Mouse (Mus musculus): ENCODE data around the gene Slc8a2. TPM values are rescaled to one million over a fixed set of nuclear protein-coding genes. Genes with fewer than 3 reads are reported as not detected.

Slc8a2 gene
- polyA plus RNA-seq, 1 experiment from 2014 or later = 0.07 TPM

GRCm38 (mm10) chr7:16192315-16192714 is 62.7 kb downstream of the Slc8a2 start:
- ATAC-seq (replicated peaks; ENCODE audit: low FRiP score) (no peak; the same call in 1 of the 2 replicates), DNase-seq (ENCODE audit: low spot score) (peak; percentile 56)
- Histone ChIP-seq H3K36me3 (ENCODE audit: control insufficient read depth, insufficient read depth, low read length) (peaks cover 2% of the 10 kb centered on the region; the same call in 1 of the 2 replicates), H3K27ac (ENCODE audit: low read depth, low read length) (no peak overlapping the region), H3K4me2 (no peak overlapping the region), H3K4me3 (ENCODE audit: low read depth, low read length) (no peak overlapping the region), H3K27me3 (replicated peaks; ENCODE audit: control insufficient read depth, insufficient read depth, low read length) (0 out of 2 replicates have a peak, but pooled peaks cover 2% of the 10 kb centered on the region), H3K9me3 (ENCODE audit: control insufficient read depth, low read length) (no peaks in the 10 kb centered on the region), H3K9ac (ENCODE audit: low read depth, low read length) (no peak overlapping the region), H3K4me1 (replicated peaks; ENCODE audit: control insufficient read depth, insufficient read depth, low read length) (no peaks in the 10 kb centered on the region)
- WGBS = 18% methylated on average over 5 of the region's 5 CpGs

DNA sequence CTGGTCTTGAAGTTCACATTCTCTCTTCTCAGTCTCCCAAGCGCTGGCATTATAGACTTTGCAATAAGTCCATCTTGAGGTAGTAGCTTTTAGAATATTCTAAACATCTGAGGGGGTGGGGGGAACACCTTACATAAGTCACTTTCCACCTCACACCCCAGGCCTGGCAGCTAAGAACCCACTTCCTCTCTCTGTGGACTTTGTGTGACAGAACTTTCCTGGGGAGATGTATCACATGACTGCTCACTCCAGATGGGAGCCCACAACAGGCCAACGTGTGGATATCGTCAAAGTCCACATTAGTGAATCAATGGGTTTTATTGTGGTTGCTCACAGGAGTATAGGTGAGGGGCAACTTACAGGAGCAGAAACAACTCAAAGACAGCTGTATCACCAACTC is 64.1 kb downstream of the Slc8a2 start:
- H3K27ac ChIP-seq (ENCODE audit: low read depth, low read length) = no peak overlapping the region

GRCm38 (mm10) chr7:16196616-16197015 is 67.0 kb downstream of the Slc8a2 start:
- Histone ChIP-seq H3K4me1 (replicated peaks; ENCODE audit: control insufficient read depth, insufficient read depth, low read length) (no peaks in the 10 kb centered on the region), H3K4me3 (ENCODE audit: low read depth, low read length) (no peak overlapping the region), H3K36me3 (ENCODE audit: control insufficient read depth, insufficient read depth, low read length) (peaks cover 20% of the 10 kb centered on the region), H3K9me3 (ENCODE audit: control insufficient read depth, low read length) (no peaks in the 10 kb centered on the region), H3K27me3 (replicated peaks; ENCODE audit: control insufficient read depth, insufficient read depth, low read length) (no peaks in the 10 kb centered on the region), H3K27ac (ENCODE audit: low read depth, low read length) (no peak overlapping the region), H3K4me2 (no peak overlapping the region), H3K9ac (ENCODE audit: low read depth, low read length) (no peak overlapping the region)
- 75% methylated on average over 6 of the region's 6 CpGs for WGBS
- DNase-seq (ENCODE audit: low spot score) (no peak), ATAC-seq (replicated peaks; ENCODE audit: low FRiP score) (no peak)

More for the DNA sequence above, 64.1 kb downstream of the Slc8a2 start:
- Histone ChIP-seq H3K27me3 (replicated peaks; ENCODE audit: control insufficient read depth, insufficient read depth, low read length) (0 out of 2 replicates have a peak, but pooled peaks cover 2% of the 10 kb centered on the region), H3K4me1 (replicated peaks; ENCODE audit: control insufficient read depth, insufficient read depth, low read length) (no peaks in the 10 kb centered on the region), H3K4me3 (ENCODE audit: low read depth, low read length) (no peak overlapping the region), H3K4me2 (no peak overlapping the region), H3K9me3 (ENCODE audit: control insufficient read depth, low read length) (no peaks in the 10 kb centered on the region), H3K36me3 (ENCODE audit: control insufficient read depth, insufficient read depth, low read length) (peaks cover 11% of the 10 kb centered on the region), H3K9ac (ENCODE audit: low read depth, low read length) (no peak overlapping the region)
- DNase-seq (ENCODE audit: low spot score) = no peak
- no peak for ATAC-seq (replicated peaks; ENCODE audit: low FRiP score)
- WGBS = 46% methylated on average over 3 of the region's 3 CpGs

DNA sequence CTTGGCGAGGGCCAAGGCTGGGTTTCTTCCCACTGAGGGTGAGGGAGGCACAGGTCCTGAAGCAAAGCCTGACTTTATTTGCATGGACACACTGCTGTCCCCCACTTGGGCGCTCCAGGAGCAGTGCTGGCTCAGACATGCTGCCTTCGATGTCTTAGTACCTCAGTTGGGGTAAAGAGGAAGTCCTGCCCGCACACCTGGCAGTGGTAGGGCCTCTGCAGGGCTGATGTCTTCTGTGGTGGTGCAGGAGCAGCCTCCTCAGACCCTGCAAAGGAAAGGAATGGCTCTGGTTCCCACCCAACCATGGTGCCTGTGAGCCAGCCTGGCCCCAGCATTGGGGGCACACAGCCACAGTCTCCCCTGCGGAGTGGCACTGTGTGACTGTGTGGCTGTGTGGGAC is 67.5 kb downstream of the Slc8a2 start:
- H3K4me1 ChIP-seq (replicated peaks; ENCODE audit: control insufficient read depth, insufficient read depth, low read length) = no peaks in the 10 kb centered on the region
- peaks cover 24% of the 10 kb centered on the region for H3K36me3 ChIP-seq (ENCODE audit: control insufficient read depth, insufficient read depth, low read length)
- no peak overlapping the region for H3K4me2 ChIP-seq
- no peak overlapping the region for H3K4me3 ChIP-seq (ENCODE audit: low read depth, low read length)
- 67% methylated on average over 5 of the region's 5 CpGs for WGBS
- DNase-seq (ENCODE audit: low spot score) (no peak), ATAC-seq (replicated peaks; ENCODE audit: low FRiP score) (no peak)
- no peak overlapping the region for H3K27ac ChIP-seq (ENCODE audit: low read depth, low read length)
- no peaks in the 10 kb centered on the region for H3K27me3 ChIP-seq (replicated peaks; ENCODE audit: control insufficient read depth, insufficient read depth, low read length)
- H3K9ac ChIP-seq (ENCODE audit: low read depth, low read length) = 0 out of 2 replicates have a peak overlapping the region, but pooled peaks have one; percentile 6
- H3K9me3 ChIP-seq (ENCODE audit: control insufficient read depth, low read length) = no peaks in the 10 kb centered on the region

DNA sequence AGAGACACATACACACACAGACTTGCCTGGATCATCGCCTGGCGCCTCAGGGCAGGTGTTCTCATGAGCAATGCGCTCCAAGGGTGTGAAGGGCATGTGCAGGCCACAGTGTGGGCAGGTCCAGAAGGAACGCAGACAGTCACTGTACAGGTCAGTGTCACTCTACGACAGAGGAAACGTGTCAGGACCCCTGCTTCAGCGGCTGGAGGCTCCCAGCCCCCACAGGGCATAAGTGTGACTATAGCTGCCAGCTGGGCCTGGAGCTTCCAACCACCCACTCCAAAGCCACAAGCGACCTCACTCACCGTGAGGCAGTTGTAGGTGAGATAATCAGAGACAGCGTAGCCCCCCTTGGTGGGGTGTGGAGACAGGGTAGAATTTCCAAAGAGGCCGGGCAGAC is 68.9 kb downstream of the Slc8a2 start:
- Histone ChIP-seq H3K36me3 (ENCODE audit: control insufficient read depth, insufficient read depth, low read length) (peaks cover 30% of the 10 kb centered on the region), H3K27me3 (replicated peaks; ENCODE audit: control insufficient read depth, insufficient read depth, low read length) (no peaks in the 10 kb centered on the region), H3K9me3 (ENCODE audit: control insufficient read depth, low read length) (no peaks in the 10 kb centered on the region), H3K4me1 (replicated peaks; ENCODE audit: control insufficient read depth, insufficient read depth, low read length) (no peaks in the 10 kb centered on the region), H3K27ac (ENCODE audit: low read depth, low read length) (no peak overlapping the region), H3K4me3 (ENCODE audit: low read depth, low read length) (no peak overlapping the region), H3K4me2 (no peak overlapping the region), H3K9ac (ENCODE audit: low read depth, low read length) (no peak overlapping the region)
- 81% methylated on average over 11 of the region's 11 CpGs for WGBS
- ATAC-seq (replicated peaks; ENCODE audit: low FRiP score) (no peak), DNase-seq (ENCODE audit: low spot score) (no peak)

DNA sequence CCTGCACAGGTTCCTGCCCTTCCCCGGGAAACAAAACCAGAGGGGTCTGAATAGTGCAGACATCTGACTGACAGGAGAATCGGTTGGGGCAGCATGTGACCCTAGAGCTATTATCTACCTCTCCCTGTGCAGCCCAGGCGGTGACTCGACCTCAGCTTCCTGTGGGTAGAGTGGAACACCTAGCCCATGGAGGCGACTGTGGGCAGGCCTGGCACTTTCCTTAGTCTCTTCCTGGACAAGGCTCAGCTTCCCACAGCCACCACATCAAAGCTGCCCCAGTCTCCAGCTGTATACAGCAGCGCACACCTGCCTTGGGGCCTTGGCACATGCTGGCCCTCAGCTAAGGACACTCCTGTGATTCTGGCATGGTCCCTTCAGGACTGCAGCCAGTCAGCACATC is 71.5 kb downstream of the Slc8a2 start:
- Histone ChIP-seq H3K27me3 (replicated peaks; ENCODE audit: control insufficient read depth, insufficient read depth, low read length) (no peaks in the 10 kb centered on the region), H3K27ac (ENCODE audit: low read depth, low read length) (no peak overlapping the region), H3K4me2 (no peak overlapping the region), H3K9me3 (ENCODE audit: control insufficient read depth, low read length) (no peaks in the 10 kb centered on the region), H3K9ac (ENCODE audit: low read depth, low read length) (no peak overlapping the region), H3K4me3 (ENCODE audit: low read depth, low read length) (no peak overlapping the region), H3K4me1 (replicated peaks; ENCODE audit: control insufficient read depth, insufficient read depth, low read length) (no peaks in the 10 kb centered on the region), H3K36me3 (ENCODE audit: control insufficient read depth, insufficient read depth, low read length) (peaks cover 38% of the 10 kb centered on the region)
- DNase-seq (ENCODE audit: low spot score) = no peak
- ATAC-seq (replicated peaks; ENCODE audit: low FRiP score) = no peak
- WGBS = 60% methylated on average over 6 of the region's 6 CpGs

DNA sequence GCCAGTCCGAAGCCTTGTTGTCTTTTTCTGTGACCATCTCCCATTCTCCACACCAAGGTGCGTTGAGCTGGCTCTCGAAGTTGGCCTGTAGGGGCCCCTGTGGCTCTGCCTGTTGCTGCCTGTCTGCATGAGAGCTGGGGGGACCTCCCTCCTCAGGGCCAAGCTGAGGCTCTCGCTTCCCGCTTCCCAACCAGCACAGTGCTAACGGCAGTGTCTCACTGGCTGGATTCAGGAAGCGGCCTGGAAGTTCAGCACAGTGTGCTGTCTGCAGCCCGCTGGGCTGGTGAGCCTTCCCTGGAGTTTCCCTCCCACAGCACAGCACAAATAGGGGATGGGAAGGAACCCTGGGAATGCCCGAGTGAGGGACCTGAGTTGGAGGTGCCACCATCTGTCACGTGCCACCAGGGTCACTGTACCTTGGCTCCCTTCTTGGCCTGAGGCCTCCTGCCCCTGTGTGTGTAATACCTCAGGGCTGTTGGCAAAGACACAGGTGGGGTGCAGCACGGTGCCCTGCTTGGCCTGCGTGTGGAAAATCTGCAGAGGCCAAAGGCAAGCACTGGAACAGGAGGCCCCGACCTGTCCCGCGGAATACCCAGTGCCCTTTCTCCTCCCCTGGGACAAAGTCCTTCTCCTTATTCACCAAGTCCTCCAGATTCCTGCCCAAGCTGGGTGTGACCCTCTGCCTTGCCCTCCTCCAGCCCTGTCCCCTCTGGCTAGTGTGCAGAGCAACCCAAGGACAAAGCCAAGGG is 73.3 kb downstream of the Slc8a2 start:
- ATAC-seq (replicated peaks; ENCODE audit: low FRiP score) (no peak), DNase-seq (ENCODE audit: low spot score) (no peak)
- Histone ChIP-seq H3K9ac (ENCODE audit: low read depth, low read length) (no peak overlapping the region), H3K9me3 (ENCODE audit: control insufficient read depth, low read length) (no peaks in the 10 kb centered on the region), H3K4me3 (ENCODE audit: low read depth, low read length) (no peak overlapping the region), H3K4me2 (no peak overlapping the region), H3K27me3 (replicated peaks; ENCODE audit: control insufficient read depth, insufficient read depth, low read length) (no peaks in the 10 kb centered on the region), H3K4me1 (replicated peaks; ENCODE audit: control insufficient read depth, insufficient read depth, low read length) (no peaks in the 10 kb centered on the region), H3K36me3 (ENCODE audit: control insufficient read depth, insufficient read depth, low read length) (peaks cover 35% of the 10 kb centered on the region), H3K27ac (ENCODE audit: low read depth, low read length) (no peak overlapping the region)
- 78% methylated on average over 15 of the region's 15 CpGs for WGBS

DNA sequence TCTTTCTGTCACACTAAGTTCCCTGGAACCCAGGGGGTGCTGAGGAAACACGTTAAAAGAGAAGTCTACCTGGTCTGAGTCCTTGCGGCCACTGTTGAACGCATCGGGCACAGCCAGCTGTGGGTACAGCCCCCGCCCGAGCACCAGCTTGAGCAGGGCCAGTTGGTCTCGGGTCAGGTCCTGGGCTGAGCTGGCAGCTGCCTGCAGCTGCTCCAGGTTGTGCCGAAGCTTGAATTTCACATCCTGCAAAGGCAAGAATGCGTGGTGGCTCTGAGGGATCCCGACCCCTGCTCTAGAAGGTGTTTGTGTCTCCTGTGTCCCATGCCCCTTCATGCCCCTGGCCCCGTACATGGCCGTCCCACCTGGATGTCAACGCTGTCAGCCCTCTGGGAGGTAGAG is 73.9 kb downstream of the Slc8a2 start:
- ATAC-seq (replicated peaks; ENCODE audit: low FRiP score) = no peak
- no peaks in the 10 kb centered on the region for H3K4me1 ChIP-seq (replicated peaks; ENCODE audit: control insufficient read depth, insufficient read depth, low read length)
- H3K27ac ChIP-seq (ENCODE audit: low read depth, low read length) = no peak overlapping the region
- H3K36me3 ChIP-seq (ENCODE audit: control insufficient read depth, insufficient read depth, low read length) = peaks cover 34% of the 10 kb centered on the region
- no peak overlapping the region for H3K9ac ChIP-seq (ENCODE audit: low read depth, low read length)
- H3K4me2 ChIP-seq = no peak overlapping the region
- WGBS = 92% methylated on average over 13 of the region's 13 CpGs
- H3K4me3 ChIP-seq (ENCODE audit: low read depth, low read length) = no peak overlapping the region
- H3K27me3 ChIP-seq (replicated peaks; ENCODE audit: control insufficient read depth, insufficient read depth, low read length) = no peaks in the 10 kb centered on the region
- no peak for DNase-seq (ENCODE audit: low spot score)
- no peaks in the 10 kb centered on the region for H3K9me3 ChIP-seq (ENCODE audit: control insufficient read depth, low read length)

GRCm38 (mm10) chr7:16204791-16205190 is 75.2 kb downstream of the Slc8a2 start:
- Histone ChIP-seq H3K4me1 (replicated peaks; ENCODE audit: control insufficient read depth, insufficient read depth, low read length) (no peaks in the 10 kb centered on the region), H3K4me3 (ENCODE audit: low read depth, low read length) (no peak overlapping the region), H3K27me3 (replicated peaks; ENCODE audit: control insufficient read depth, insufficient read depth, low read length) (no peaks in the 10 kb centered on the region), H3K9ac (ENCODE audit: low read depth, low read length) (no peak overlapping the region), H3K27ac (ENCODE audit: low read depth, low read length) (no peak overlapping the region), H3K4me2 (no peak overlapping the region), H3K36me3 (ENCODE audit: control insufficient read depth, insufficient read depth, low read length) (peaks cover 24% of the 10 kb centered on the region), H3K9me3 (ENCODE audit: control insufficient read depth, low read length) (no peaks in the 10 kb centered on the region)
- no peak for ATAC-seq (replicated peaks; ENCODE audit: low FRiP score)
- DNase-seq (ENCODE audit: low spot score) = no peak
- 65% methylated on average over 9 of the region's 9 CpGs for WGBS
